Mouse (Mus musculus): Measurements from ENCODE around the gene Prkch. TPM values are rescaled to one million over a fixed set of nuclear protein-coding genes. Genes with fewer than 3 reads are reported as not detected.

Gene Prkch
- polyA plus RNA-seq, 1 experiment from 2014 or later, result 14.3 TPM

DNA sequence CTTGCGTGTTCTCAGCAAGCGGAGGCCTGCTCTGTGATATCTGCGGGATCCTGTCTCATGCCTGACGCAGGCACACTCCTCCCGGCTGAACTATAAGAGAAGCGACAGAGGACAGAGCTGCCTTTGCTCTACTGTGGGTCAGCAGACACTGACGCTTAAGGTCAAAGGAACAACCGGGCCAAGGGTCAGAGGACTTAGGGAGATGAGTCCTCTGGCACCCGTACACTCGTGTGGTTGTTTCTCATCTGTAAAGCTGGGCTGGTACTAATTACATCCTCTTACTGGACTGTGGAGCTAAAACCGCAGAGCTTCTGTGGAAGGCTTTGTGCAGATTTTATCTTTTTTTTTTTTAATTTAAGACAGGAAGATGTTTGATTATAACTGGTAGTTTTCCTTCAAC lies 46.0 kb downstream of the Prkch start:
- ATAC-seq (ENCODE audit: low FRiP score, low read depth), result no peak
- H3K36me3 ChIP-seq, result no peaks in the 10 kb centered on the region
- H3K27me3 ChIP-seq (replicated peaks), result no peaks in the 10 kb centered on the region
- WGBS, result 84% methylated on average over 11 of the region's 11 CpGs
- no peak overlapping the region for H3K4me3 ChIP-seq
- no peak overlapping the region for H3K27ac ChIP-seq
- no peak overlapping the region for H3K9ac ChIP-seq
- H3K9me3 ChIP-seq, result no peaks in the 10 kb centered on the region
- no peaks in the 10 kb centered on the region for H3K4me1 ChIP-seq
- H3K4me2 ChIP-seq (replicated peaks), result no peak overlapping the region

DNA sequence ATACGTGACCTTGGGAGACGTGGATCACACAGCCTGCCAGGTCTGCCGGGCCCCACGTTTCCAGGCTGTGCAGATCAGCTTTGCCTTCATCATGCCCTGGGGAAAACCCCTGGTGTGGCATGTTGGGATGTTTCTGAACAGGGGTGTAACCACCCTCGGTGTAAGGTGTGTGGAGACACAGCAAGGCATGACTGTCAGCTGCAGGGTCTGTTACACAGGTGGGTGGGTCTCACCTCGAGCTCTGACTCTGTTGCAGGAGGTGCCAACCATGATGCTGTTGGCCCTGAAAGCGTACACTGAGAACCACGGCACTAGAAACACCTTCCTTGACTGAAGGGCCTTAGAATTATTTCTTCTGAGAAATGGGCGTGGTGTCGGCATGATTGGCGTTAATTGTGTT lies 46.6 kb downstream of the Prkch start:
- Histone ChIP-seq H3K9ac (no peak overlapping the region), H3K4me3 (no peak overlapping the region), H3K27me3 (replicated peaks) (no peaks in the 10 kb centered on the region), H3K4me1 (no peaks in the 10 kb centered on the region), H3K36me3 (no peaks in the 10 kb centered on the region), H3K27ac (no peak overlapping the region), H3K4me2 (replicated peaks) (no peak overlapping the region), H3K9me3 (no peaks in the 10 kb centered on the region)
- WGBS, result 84% methylated on average over 11 of the region's 11 CpGs
- no peak for ATAC-seq (ENCODE audit: low FRiP score, low read depth)

DNA sequence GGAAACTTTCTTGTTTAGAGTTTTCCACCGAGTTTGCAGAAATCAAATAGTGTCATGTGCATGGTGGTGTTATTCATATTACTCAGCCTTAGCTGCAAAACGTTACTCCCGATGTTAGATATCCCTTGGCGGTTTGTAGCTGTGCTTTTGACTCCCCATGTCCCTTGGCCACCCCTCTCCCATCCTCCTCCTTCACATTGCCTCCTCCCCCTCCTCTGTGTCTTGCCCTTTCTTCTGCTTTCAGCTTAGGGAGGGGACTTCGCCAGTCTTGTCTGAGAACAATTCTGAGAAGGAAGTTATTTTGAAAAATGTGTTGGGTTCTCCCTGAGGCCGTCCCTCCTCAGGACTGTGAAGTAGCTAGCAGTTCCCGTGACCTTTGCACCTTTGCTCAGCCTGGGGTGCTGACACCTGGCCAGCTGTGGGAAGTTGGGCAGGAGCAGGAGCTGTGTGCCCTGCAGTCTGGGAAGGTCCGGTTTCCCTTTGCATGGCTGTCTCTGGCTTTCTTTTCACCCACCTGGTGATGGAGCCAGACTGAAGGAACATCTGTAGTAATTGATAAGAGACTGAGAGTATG lies 48.2 kb downstream of the Prkch start:
- no peak overlapping the region for H3K9ac ChIP-seq
- H3K4me2 ChIP-seq (replicated peaks), result no peak overlapping the region
- no peaks in the 10 kb centered on the region for H3K27me3 ChIP-seq (replicated peaks)
- no peak overlapping the region for H3K4me3 ChIP-seq
- H3K27ac ChIP-seq, result no peak overlapping the region
- ATAC-seq (ENCODE audit: low FRiP score, low read depth), result no peak
- no peaks in the 10 kb centered on the region for H3K4me1 ChIP-seq
- H3K36me3 ChIP-seq, result no peaks in the 10 kb centered on the region
- no peaks in the 10 kb centered on the region for H3K9me3 ChIP-seq
- WGBS, result 28% methylated on average over 8 of the region's 8 CpGs

DNA sequence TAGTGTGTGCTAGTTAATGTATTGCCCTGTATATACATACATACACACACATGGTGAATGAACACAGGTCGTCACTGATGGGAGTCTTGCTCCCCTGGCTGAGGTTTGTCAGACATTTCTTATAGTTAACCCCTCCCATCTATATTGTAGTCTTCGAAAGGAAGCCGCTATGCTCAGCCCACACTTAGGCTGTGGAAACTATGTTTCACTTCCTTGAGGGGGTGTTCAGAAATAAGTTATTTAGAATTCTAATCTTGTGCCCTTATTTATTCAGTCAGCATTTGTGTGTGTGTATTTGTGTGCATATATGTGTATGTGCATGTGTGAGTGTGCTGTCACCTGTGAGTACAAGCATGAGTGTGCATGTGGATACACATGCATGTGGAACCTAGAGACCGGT lies 49.1 kb downstream of the Prkch start:
- no peak overlapping the region for H3K27ac ChIP-seq
- H3K4me3 ChIP-seq, result no peak overlapping the region
- WGBS, result 91% methylated on average over 4 of the region's 4 CpGs
- ATAC-seq (ENCODE audit: low FRiP score, low read depth), result no peak
- H3K4me1 ChIP-seq, result no peaks in the 10 kb centered on the region
- no peaks in the 10 kb centered on the region for H3K9me3 ChIP-seq
- H3K9ac ChIP-seq, result no peak overlapping the region
- H3K27me3 ChIP-seq (replicated peaks), result no peaks in the 10 kb centered on the region
- no peaks in the 10 kb centered on the region for H3K36me3 ChIP-seq
- no peak overlapping the region for H3K4me2 ChIP-seq (replicated peaks)

DNA sequence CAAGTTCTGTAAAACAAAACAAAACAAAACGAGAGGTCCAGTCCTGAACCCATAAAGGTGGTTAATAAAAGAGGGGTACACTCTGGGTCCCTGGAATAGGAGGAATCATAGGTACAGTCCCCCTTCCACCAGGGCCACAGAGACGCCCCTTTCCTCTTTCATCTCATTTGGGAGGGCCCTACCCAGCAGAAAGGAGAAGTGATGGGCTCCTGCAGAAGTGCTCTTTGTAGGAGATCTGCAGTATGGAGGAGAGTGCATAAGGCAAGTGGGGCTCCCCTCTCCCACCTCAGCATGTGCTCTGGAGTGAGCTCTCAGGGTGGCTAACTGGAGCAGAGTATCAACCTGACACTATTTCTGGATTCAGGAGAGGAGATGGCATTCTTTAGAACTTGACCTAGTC lies 55.0 kb downstream of the Prkch start:
- no peak overlapping the region for H3K9ac ChIP-seq
- no peak for ATAC-seq (ENCODE audit: low FRiP score, low read depth)
- no peaks in the 10 kb centered on the region for H3K9me3 ChIP-seq
- no peaks in the 10 kb centered on the region for H3K27me3 ChIP-seq (replicated peaks)
- no peak overlapping the region for H3K4me2 ChIP-seq (replicated peaks)
- H3K4me3 ChIP-seq, result no peak overlapping the region
- WGBS, result 73% methylated on average over 2 of the region's 2 CpGs
- H3K27ac ChIP-seq, result no peak overlapping the region
- H3K4me1 ChIP-seq, result no peaks in the 10 kb centered on the region
- H3K36me3 ChIP-seq, result no peaks in the 10 kb centered on the region

DNA sequence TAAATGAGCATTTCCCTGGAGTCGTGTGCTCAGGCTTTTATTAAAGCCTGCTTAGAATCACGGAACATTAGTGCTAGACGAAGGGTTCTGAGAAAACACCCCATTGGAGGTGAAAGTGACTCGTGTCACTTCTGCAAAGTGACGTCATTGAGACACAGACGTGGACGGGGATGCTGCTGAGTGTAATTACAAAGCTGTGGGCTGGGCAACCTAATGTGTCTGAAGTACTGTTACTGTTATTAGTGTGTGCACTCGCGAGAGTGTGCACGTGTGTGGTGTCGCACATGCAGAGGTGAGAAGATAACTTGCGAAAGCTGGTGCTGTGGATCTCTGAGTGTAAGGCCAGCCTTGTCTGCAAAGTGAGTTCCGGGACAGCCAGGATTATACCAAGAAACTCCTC lies 56.6 kb downstream of the Prkch start:
- Histone ChIP-seq H3K36me3 (no peaks in the 10 kb centered on the region), H3K9me3 (no peaks in the 10 kb centered on the region), H3K27me3 (replicated peaks) (no peaks in the 10 kb centered on the region), H3K4me3 (no peak overlapping the region), H3K4me1 (no peaks in the 10 kb centered on the region), H3K27ac (no peak overlapping the region), H3K9ac (no peak overlapping the region), H3K4me2 (replicated peaks) (no peak overlapping the region)
- no peak for ATAC-seq (ENCODE audit: low FRiP score, low read depth)
- 85% methylated on average over 13 of the region's 13 CpGs for WGBS

DNA sequence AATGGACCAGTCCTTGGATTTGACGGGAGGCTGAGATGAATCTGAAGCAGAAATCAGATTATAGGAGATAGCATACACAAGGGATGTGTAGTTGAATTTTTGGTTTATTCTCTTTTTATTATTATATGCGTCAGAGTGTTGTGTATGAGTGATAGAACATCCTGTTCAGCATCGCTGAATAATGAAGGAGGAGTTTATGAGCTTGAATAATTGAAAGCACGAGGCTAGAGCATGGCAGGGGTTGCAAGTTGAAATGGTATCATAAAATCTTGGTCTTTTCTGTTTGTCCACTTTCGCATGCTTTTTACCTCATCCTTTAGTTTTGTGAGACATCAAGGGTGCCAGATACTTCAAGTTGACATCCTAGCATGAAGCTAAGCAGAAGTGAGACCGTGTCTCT lies 60.6 kb downstream of the Prkch start:
- H3K36me3 ChIP-seq, result no peaks in the 10 kb centered on the region
- H3K9ac ChIP-seq, result no peak overlapping the region
- no peaks in the 10 kb centered on the region for H3K9me3 ChIP-seq
- ATAC-seq (ENCODE audit: low FRiP score, low read depth), result no peak
- no peak overlapping the region for H3K27ac ChIP-seq
- 86% methylated on average over 6 of the region's 6 CpGs for WGBS
- H3K4me1 ChIP-seq, result no peaks in the 10 kb centered on the region
- H3K27me3 ChIP-seq (replicated peaks), result no peaks in the 10 kb centered on the region
- no peak overlapping the region for H3K4me2 ChIP-seq (replicated peaks)
- H3K4me3 ChIP-seq, result no peak overlapping the region

DNA sequence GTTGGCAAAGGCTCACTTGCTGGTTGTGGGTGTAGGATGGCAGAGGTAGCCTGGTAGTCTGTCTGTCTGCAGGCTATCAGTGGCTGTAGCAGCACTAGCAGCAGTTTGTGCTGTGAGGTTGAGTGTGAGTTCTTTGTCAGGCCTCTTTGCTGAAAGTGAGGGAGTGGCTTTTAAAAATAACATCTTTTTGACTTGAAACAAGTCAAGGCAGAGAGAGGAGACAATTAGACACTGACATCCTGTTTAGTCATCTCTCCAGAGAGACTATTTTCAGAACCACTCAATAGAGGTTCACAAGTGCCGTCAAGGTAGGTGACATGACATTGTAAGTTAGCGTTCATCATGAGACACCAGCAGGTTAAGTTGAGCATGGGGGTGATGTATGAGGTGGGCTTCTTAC lies 63.1 kb downstream of the Prkch start:
- Histone ChIP-seq H3K9ac (no peak overlapping the region), H3K27me3 (replicated peaks) (no peaks in the 10 kb centered on the region), H3K4me2 (replicated peaks) (no peak overlapping the region), H3K27ac (no peak overlapping the region), H3K9me3 (no peaks in the 10 kb centered on the region), H3K4me3 (no peak overlapping the region), H3K4me1 (no peaks in the 10 kb centered on the region), H3K36me3 (no peaks in the 10 kb centered on the region)
- 90% methylated on average over 2 of the region's 2 CpGs for WGBS
- no peak for ATAC-seq (ENCODE audit: low FRiP score, low read depth)

DNA sequence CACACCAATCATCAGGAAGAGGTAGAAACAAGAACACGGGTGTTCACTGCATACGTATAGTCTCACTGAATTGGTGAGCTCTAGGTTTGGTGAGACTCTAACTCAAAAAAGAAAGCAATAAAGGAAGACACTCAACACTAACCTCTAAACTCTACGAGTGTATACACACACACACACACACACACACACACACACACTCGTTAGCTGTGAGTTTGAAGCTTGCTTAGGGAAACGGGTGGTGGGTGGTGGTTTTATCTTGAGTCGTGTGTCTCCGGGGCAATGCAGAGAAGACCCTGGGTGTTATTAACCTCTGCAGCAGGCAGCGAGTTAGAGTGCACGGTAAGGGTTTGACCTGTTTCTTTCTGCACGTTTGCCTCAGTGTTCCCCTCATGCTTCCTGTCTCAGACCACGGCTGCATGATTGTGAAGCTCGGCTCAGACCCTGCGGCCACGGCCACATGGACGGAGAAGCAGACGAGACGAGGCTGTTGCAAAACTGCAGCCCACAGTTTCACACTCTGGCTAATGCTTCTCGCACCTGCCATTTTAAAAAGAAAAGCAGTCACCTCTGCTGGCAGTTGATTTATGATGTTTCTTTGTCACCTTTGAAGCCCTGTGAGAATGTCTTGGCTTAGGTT lies 72.1 kb downstream of the Prkch start:
- H3K27ac ChIP-seq, result no peak overlapping the region
- no peaks in the 10 kb centered on the region for H3K4me1 ChIP-seq
- H3K9ac ChIP-seq, result no peak overlapping the region
- 66% methylated on average over 18 of the region's 18 CpGs for WGBS
- H3K27me3 ChIP-seq (replicated peaks), result no peaks in the 10 kb centered on the region
- H3K36me3 ChIP-seq, result no peaks in the 10 kb centered on the region
- no peak for ATAC-seq (ENCODE audit: low FRiP score, low read depth)
- H3K4me2 ChIP-seq (replicated peaks), result no peak overlapping the region
- no peak overlapping the region for H3K4me3 ChIP-seq
- no peaks in the 10 kb centered on the region for H3K9me3 ChIP-seq

DNA sequence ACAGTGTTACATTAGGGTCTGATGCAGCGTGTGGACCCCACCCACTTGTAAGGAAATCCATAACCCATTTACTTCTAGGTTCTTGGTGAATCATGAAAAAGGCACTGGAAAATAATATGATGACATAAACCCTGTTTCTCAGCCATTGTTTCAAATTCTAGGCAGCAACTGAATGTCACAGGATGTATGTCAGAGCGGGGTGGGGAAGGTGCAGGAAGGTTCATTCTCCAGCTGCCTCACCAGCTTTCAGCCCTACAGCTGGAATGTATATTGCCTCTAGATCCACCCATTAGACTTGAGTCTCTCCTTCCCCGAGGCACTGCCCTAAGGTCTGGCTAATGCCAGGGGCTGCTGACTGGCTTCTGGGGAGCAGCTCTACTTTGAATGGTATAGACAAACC lies 78.8 kb downstream of the Prkch start:
- 75% methylated on average over 3 of the region's 3 CpGs for WGBS
- H3K4me2 ChIP-seq (replicated peaks), result no peak overlapping the region

DNA sequence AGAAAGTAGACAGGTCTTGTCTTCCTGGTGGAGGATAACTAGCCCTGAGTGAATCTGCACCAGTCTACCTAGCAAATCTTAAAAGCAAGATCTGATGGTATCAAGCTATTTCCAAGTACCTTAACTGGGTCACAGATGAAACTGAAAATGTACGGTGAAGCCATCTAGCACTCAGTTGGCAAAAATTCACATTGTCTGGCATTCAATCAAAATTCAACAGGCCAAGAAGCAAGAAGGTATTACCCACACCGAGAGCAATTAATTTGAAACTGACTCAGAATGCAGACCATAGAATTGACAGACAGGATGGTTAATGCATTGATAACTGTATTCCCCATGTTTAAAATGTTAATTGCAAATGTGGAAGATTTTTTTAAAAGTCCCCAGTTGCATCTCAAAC lies 82.1 kb downstream of the Prkch start:
- no peaks in the 10 kb centered on the region for H3K27me3 ChIP-seq (replicated peaks)
- no peak overlapping the region for H3K9ac ChIP-seq
- H3K27ac ChIP-seq, result no peak overlapping the region
- WGBS, result 90% methylated on average over 2 of the region's 2 CpGs
- peaks cover 9% of the 10 kb centered on the region; the same call in 1 of the 2 replicates for H3K4me1 ChIP-seq
- no peaks in the 10 kb centered on the region for H3K36me3 ChIP-seq
- no peak for ATAC-seq (ENCODE audit: low FRiP score, low read depth)
- H3K4me3 ChIP-seq, result no peak overlapping the region
- no peaks in the 10 kb centered on the region for H3K9me3 ChIP-seq
- H3K4me2 ChIP-seq (replicated peaks), result no peak overlapping the region

More for the DNA sequence above, 78.8 kb downstream of the Prkch start:
- H3K9ac ChIP-seq, result no peak overlapping the region
- H3K4me3 ChIP-seq, result no peak overlapping the region
- H3K36me3 ChIP-seq, result no peaks in the 10 kb centered on the region
- no peaks in the 10 kb centered on the region for H3K4me1 ChIP-seq
- H3K9me3 ChIP-seq, result no peaks in the 10 kb centered on the region
- no peaks in the 10 kb centered on the region for H3K27me3 ChIP-seq (replicated peaks)
- no peak overlapping the region for H3K27ac ChIP-seq
- no peak for ATAC-seq (ENCODE audit: low FRiP score, low read depth)

DNA sequence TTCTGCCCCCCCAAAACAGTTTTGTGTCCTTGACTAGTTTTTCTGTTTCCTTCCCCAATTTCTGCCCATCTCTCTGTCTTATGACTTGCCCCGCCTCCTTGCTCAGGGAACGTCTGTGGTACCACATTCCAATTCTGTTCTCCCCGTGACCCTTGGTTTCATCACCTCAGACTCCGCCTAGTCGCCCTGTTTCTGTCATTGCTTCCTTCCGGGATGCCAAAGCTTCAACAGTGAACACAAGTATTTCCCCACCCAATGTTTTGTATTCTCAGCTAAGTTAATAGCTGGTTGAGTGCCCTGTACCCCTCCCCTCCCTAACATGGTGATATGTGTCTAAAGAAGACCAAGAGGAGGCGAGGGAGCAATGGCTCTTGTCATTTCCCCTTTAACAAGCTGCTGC lies 83.0 kb downstream of the Prkch start:
- Histone ChIP-seq H3K4me1 (peaks cover 18% of the 10 kb centered on the region; the same call in 1 of the 2 replicates), H3K4me3 (no peak overlapping the region), H3K27ac (no peak overlapping the region), H3K36me3 (no peaks in the 10 kb centered on the region), H3K9me3 (no peaks in the 10 kb centered on the region), H3K9ac (no peak overlapping the region), H3K27me3 (replicated peaks) (no peaks in the 10 kb centered on the region), H3K4me2 (replicated peaks) (no peak overlapping the region)
- ATAC-seq (ENCODE audit: low FRiP score, low read depth), result no peak
- WGBS, result 78% methylated on average over 7 of the region's 7 CpGs

DNA sequence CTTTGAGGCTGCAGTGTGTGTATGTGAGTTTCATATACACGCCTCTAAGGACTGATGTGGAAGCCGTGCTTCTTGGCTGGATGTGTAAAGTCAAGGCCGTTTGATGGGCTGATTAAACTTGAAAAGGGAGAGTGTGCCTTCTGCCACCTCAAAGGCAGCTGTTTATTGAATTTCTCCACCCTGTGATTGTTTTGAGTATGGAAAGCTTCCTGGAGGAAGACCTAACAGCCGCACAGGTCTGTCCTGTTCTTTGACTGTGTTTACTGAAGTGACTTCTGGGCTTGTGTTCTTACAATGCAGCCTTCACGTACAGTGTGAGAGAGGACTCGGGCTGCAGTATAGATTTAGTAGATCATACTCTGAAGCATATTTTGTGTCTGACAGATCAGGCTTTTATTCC lies 86.1 kb downstream of the Prkch start:
- no peak overlapping the region for H3K27ac ChIP-seq
- no peak for ATAC-seq (ENCODE audit: low FRiP score, low read depth)

More for the DNA sequence above, 86.1 kb downstream of the Prkch start:
- 73% methylated on average over 6 of the region's 6 CpGs for WGBS
- no peak overlapping the region for H3K4me3 ChIP-seq
- no peaks in the 10 kb centered on the region for H3K9me3 ChIP-seq
- H3K4me2 ChIP-seq (replicated peaks), result no peak overlapping the region
- H3K4me1 ChIP-seq, result peaks cover 25% of the 10 kb centered on the region
- H3K36me3 ChIP-seq, result no peaks in the 10 kb centered on the region
- H3K27me3 ChIP-seq (replicated peaks), result no peaks in the 10 kb centered on the region
- H3K9ac ChIP-seq, result no peak overlapping the region
